Mouse (Mus musculus): Measurements from ENCODE around the gene Them7. TPM values are rescaled to one million over a fixed set of nuclear protein-coding genes. Genes with fewer than 3 reads are reported as not detected.

The Them7 gene
- polyA plus RNA-seq, 1 experiment from 2014 or later: not detected

GRCm38 (mm10) chr2:105416660-105417348 lies 192.7 kb downstream of the Them7 start:
- Histone ChIP-seq H3K36me3 (ENCODE audit: control insufficient read depth, insufficient read depth, low read length) (no peaks in the 10 kb centered on the region), H3K9me3 (replicated peaks; ENCODE audit: control insufficient read depth, low read length) (no peaks in the 10 kb centered on the region), H3K27ac (ENCODE audit: low read depth, low read length) (no peak overlapping the region; the same call in 1 of the 2 replicates), H3K4me3 (ENCODE audit: low read depth, low read length) (no peak overlapping the region), H3K27me3 (replicated peaks; ENCODE audit: control insufficient read depth, insufficient read depth, low read length) (no peaks in the 10 kb centered on the region), H3K9ac (ENCODE audit: low read length) (0 out of 2 replicates have a peak overlapping the region, but pooled peaks have one; percentile 36), H3K4me1 (ENCODE audit: control insufficient read depth, insufficient read depth, low read length) (peaks cover 11% of the 10 kb centered on the region), H3K4me2 (ENCODE audit: low read length) (no peak overlapping the region)
- 42% methylated on average over 8 of the region's 8 CpGs for WGBS
- ATAC-seq (peak; percentile 60), DNase-seq (ENCODE audit: low spot score) (peak; percentile 51)

GRCm38 (mm10) chr2:105417663-105418062 lies 193.5 kb downstream of the Them7 start:
- Histone ChIP-seq H3K27me3 (replicated peaks; ENCODE audit: control insufficient read depth, insufficient read depth, low read length) (no peaks in the 10 kb centered on the region), H3K36me3 (ENCODE audit: control insufficient read depth, insufficient read depth, low read length) (no peaks in the 10 kb centered on the region), H3K4me2 (ENCODE audit: low read length) (no peak overlapping the region), H3K9ac (ENCODE audit: low read length) (no peak overlapping the region), H3K9me3 (replicated peaks; ENCODE audit: control insufficient read depth, low read length) (no peaks in the 10 kb centered on the region), H3K4me3 (ENCODE audit: low read depth, low read length) (no peak overlapping the region), H3K27ac (ENCODE audit: low read depth, low read length) (no peak overlapping the region), H3K4me1 (ENCODE audit: control insufficient read depth, insufficient read depth, low read length) (peaks cover 11% of the 10 kb centered on the region)
- ATAC-seq (no peak), DNase-seq (ENCODE audit: low spot score) (no peak)
- WGBS: 89% methylated on average over 5 of the region's 5 CpGs

DNA sequence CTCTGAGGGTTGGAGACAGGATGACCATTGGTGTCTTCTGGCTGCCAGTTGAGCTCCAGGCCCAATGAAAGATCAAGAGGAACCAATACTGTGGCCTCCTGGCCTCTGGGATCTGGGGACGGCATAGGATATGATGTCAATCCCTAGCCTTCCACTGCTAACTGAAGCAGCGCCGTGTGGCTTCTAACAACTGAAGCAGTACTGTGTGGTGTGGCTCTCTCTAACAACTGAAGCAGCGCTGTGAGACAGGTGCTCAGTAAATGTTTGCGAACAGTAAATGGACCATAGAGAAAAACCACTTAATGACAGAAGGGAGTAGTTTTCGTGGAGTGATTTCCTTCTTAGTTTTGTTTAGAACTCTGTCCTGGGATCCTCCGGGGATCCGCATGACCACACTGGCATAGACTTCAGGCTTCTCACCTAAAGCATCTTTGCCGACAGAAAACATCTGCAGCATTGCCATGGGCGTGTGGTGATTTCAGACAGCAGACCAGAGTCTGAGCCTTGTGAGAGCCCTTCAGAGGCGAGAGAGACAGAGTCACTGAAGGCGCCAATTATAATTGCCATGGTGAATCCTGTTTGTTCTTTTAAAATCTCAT lies 194.6 kb downstream of the Them7 start:
- Histone ChIP-seq H3K4me2 (ENCODE audit: low read length) (no peak overlapping the region), H3K27me3 (replicated peaks; ENCODE audit: control insufficient read depth, insufficient read depth, low read length) (no peaks in the 10 kb centered on the region), H3K4me1 (ENCODE audit: control insufficient read depth, insufficient read depth, low read length) (peaks cover 11% of the 10 kb centered on the region), H3K4me3 (ENCODE audit: low read depth, low read length) (no peak overlapping the region), H3K9me3 (replicated peaks; ENCODE audit: control insufficient read depth, low read length) (no peaks in the 10 kb centered on the region), H3K27ac (ENCODE audit: low read depth, low read length) (no peak overlapping the region), H3K36me3 (ENCODE audit: control insufficient read depth, insufficient read depth, low read length) (no peaks in the 10 kb centered on the region), H3K9ac (ENCODE audit: low read length) (no peak overlapping the region)
- DNase-seq (ENCODE audit: low spot score): no peak
- WGBS: 91% methylated on average over 12 of the region's 12 CpGs
- ATAC-seq: no peak

GRCm38 (mm10) chr2:105427447-105427846 lies 203.3 kb downstream of the Them7 start:
- no peak overlapping the region for H3K4me3 ChIP-seq (ENCODE audit: low read depth, low read length)
- ATAC-seq: no peak
- 82% methylated on average over 8 of the region's 8 CpGs for WGBS
- H3K27ac ChIP-seq (ENCODE audit: low read depth, low read length): no peak overlapping the region
- H3K4me2 ChIP-seq (ENCODE audit: low read length): no peak overlapping the region
- no peaks in the 10 kb centered on the region for H3K27me3 ChIP-seq (replicated peaks; ENCODE audit: control insufficient read depth, insufficient read depth, low read length)
- no peaks in the 10 kb centered on the region for H3K9me3 ChIP-seq (replicated peaks; ENCODE audit: control insufficient read depth, low read length)
- no peak overlapping the region for H3K9ac ChIP-seq (ENCODE audit: low read length)
- no peaks in the 10 kb centered on the region for H3K36me3 ChIP-seq (ENCODE audit: control insufficient read depth, insufficient read depth, low read length)
- no peaks in the 10 kb centered on the region for H3K4me1 ChIP-seq (ENCODE audit: control insufficient read depth, insufficient read depth, low read length)
- no peak for DNase-seq (ENCODE audit: low spot score)

DNA sequence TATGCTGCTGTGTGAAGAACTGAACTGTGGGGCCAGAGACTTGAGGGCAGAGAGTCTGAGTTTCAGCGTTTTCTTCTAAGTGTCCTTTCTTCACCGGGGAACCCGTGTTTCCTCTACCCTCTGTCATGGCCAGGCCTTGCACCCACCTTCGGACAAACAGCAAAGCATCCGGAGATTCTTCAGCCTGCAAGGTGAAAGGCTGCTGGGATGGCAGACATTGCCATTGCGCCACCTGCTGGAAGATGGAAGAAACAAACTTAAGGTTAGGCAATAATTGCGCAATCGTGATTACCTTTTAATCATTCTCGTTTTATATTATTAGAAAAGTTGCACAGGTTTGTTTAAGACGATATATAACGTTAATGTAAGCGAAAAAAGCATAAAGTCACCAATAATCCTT lies 203.9 kb downstream of the Them7 start:
- Histone ChIP-seq H3K9me3 (replicated peaks; ENCODE audit: control insufficient read depth, low read length) (no peaks in the 10 kb centered on the region), H3K27me3 (replicated peaks; ENCODE audit: control insufficient read depth, insufficient read depth, low read length) (no peaks in the 10 kb centered on the region), H3K4me1 (ENCODE audit: control insufficient read depth, insufficient read depth, low read length) (no peaks in the 10 kb centered on the region), H3K36me3 (ENCODE audit: control insufficient read depth, insufficient read depth, low read length) (no peaks in the 10 kb centered on the region), H3K27ac (ENCODE audit: low read depth, low read length) (no peak overlapping the region), H3K4me3 (ENCODE audit: low read depth, low read length) (no peak overlapping the region), H3K9ac (ENCODE audit: low read length) (no peak overlapping the region), H3K4me2 (ENCODE audit: low read length) (no peak overlapping the region)
- DNase-seq (ENCODE audit: low spot score): peak; percentile 81
- peak; percentile 53; the same call in 1 of the 2 replicates for ATAC-seq
- 5% methylated on average over 12 of the region's 12 CpGs for WGBS

DNA sequence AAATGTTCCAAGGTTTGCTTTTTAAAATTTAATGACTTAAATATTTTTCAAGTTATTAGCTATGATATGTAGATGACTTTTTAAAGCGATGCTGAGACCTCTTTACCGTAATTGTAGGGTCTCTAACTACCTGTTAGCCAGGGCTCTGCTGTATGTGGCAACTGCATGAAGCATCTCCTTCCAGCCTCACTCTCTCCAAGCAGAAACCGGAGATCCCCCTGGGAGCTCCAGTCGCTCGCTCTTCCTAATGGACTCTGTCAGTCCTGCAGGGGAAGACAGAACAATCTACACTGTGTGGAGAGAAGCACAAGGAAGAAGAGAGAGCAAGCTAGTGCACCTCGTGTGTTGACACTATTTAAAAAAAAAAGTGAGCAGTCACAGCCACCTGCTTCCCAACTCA lies 204.3 kb downstream of the Them7 start:
- DNase-seq (ENCODE audit: low spot score): no peak
- 24% methylated on average over 6 of the region's 6 CpGs for WGBS
- Histone ChIP-seq H3K9me3 (replicated peaks; ENCODE audit: control insufficient read depth, low read length) (no peaks in the 10 kb centered on the region), H3K9ac (ENCODE audit: low read length) (no peak overlapping the region), H3K4me1 (ENCODE audit: control insufficient read depth, insufficient read depth, low read length) (no peaks in the 10 kb centered on the region), H3K27ac (ENCODE audit: low read depth, low read length) (no peak overlapping the region), H3K36me3 (ENCODE audit: control insufficient read depth, insufficient read depth, low read length) (no peaks in the 10 kb centered on the region), H3K4me3 (ENCODE audit: low read depth, low read length) (no peak overlapping the region), H3K27me3 (replicated peaks; ENCODE audit: control insufficient read depth, insufficient read depth, low read length) (no peaks in the 10 kb centered on the region), H3K4me2 (ENCODE audit: low read length) (no peak overlapping the region)
- ATAC-seq: no peak

Other genes starting within 250 kb of the Them7 start
- 249 and 273 TPM in 2 replicates for gene Eif3m, start 207.2 kb upstream of the Them7 start, polyA plus RNA-seq (2014; fragmentation: Nextera tagmentation; extraction: Ambion mirVana)
- not detected in 2 replicates for gene Gm11060, start 132.3 kb upstream of the Them7 start, polyA plus RNA-seq (2014; fragmentation: Nextera tagmentation; extraction: Ambion mirVana)
- gene Wt1, start 97.8 kb upstream of the Them7 start, polyA plus RNA-seq (2014; fragmentation: Nextera tagmentation; extraction: Ambion mirVana): not detected in 2 replicates
- 33.9 and 39.6 TPM in 2 replicates for gene Rcn1, start 175.0 kb downstream of the Them7 start, polyA plus RNA-seq (2014; fragmentation: Nextera tagmentation; extraction: Ambion mirVana)

Measured in forebrain, embryonic 14.5 days (tissue).